Mouse (Mus musculus) hindbrain, postnatal 0 days (tissue): ENCODE measurements at regions not wholly inside any gene's neighbourhood (a gene's known extent, or its start where the extent isn't known, plus 50 kb on each side); places are given as distances from the start of the nearest gene placed in this dataset.

ENCODE experiments used
- ATAC-seq: fragments of 200-750 bp; cut with Nextera tagmentation; 2 replicates; pipeline ENCODE4 v1.8.0; 2017; ENCODE audit warnings: mild to moderate bottlenecking, moderate TSS enrichment, moderate library complexity
- DNase-seq: peaks from one replicate; pipeline ENCODE4 v3.0.0-alpha.2; 2015; ENCODE audit warnings: low spot score
- H3K27ac ChIP-seq: fragments of 300-500 bp; sonication (generic); 2 replicates; pipeline ENCODE4 v1.5.1; 2014; ENCODE audit warnings: mild to moderate bottlenecking
- H3K27me3 ChIP-seq: fragments of 300-500 bp; sonication (generic); 2 replicates; pipeline ENCODE4 v1.6.1; 2014; ENCODE audit warnings: low read length, mixed read lengths; ENCODE audit not compliant: insufficient read depth
- H3K36me3 ChIP-seq: fragments of 300-500 bp; sonication (generic); 2 replicates; pipeline ENCODE4 v1.6.1; 2014; ENCODE audit warnings: low read length, mixed read lengths; ENCODE audit not compliant: insufficient read depth
- H3K4me1 ChIP-seq: fragments of 300-500 bp; sonication (generic); 2 replicates; pipeline ENCODE4 v1.6.1; 2014; ENCODE audit warnings: antibody characterized with exemption, low read length, mixed read lengths; ENCODE audit not compliant: insufficient read depth
- H3K4me2 ChIP-seq: fragments of 300-500 bp; sonication (generic); 2 replicates; pipeline ENCODE4 v1.6.1; 2014; ENCODE audit warnings: low read depth, mild to moderate bottlenecking, low read length, moderate library complexity, mixed read lengths
- H3K4me3 ChIP-seq: fragments of 300-500 bp; sonication (generic); 2 replicates; pipeline ENCODE4 v1.5.1; 2014; ENCODE audit warnings: low read length
- H3K9ac ChIP-seq: fragments of 300-500 bp; sonication (generic); replicated peaks from 2 replicates; pipeline ENCODE4 v1.6.1; 2014; ENCODE audit warnings: mild to moderate bottlenecking, low read length, moderate library complexity, mixed read lengths
- H3K9me3 ChIP-seq: fragments of 300-500 bp; sonication (generic); 2 replicates; pipeline ENCODE4 v1.6.1; 2016; ENCODE audit warnings: low read length, mixed read lengths
- CTCF ChIP-seq: IDR thresholded peaks from 2 replicates; pipeline ENCODE4 v1.5.1; 2016; ENCODE audit warnings: antibody characterized with exemption, control low read depth, low read depth
- WGBS: fragments of 180-500 bp; shearing (Covaris S2); extraction: QIAGEN DNeasy Blood & Tissue Kit; methylation state at CpG from one replicate; pipeline ENCODE4 v1.1.7; 2014; 5-methylcytosine and 5-hydroxymethylcytosine counted together

DNA sequence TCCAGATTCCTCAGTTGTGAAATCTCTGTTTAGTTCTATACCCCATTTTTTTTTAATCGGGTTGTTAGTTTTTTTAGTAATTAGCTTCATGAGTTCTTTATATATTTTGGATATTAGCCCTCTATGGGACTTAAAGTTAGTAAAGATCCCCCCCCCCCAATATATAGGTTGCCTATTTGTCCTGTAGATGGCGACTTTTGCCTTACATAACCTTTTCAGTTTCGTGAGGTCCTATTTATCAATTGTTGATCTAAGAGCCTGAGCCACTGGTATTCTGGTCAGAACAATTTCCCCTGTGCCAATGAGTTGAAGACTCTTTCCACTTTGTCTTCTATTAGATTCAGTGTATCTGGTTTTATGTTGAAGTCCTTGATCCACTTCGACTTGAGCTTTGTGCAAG is 80.0 kb upstream of the Hpgds start:
- DNase-seq (no peak), ATAC-seq (no peak)
- Histone ChIP-seq H3K9ac (no peak overlapping the region), H3K4me1 (no peaks in the 10 kb centered on the region), H3K4me3 (no peak overlapping the region), H3K27me3 (no peaks in the 10 kb centered on the region), H3K4me2 (no peak overlapping the region), H3K36me3 (no peaks in the 10 kb centered on the region), H3K9me3 (no peaks in the 10 kb centered on the region), H3K27ac (no peak overlapping the region)
- no peak for TF ChIP-seq CTCF
- 73% methylated on average over 4 of the region's 4 CpGs for WGBS

DNA sequence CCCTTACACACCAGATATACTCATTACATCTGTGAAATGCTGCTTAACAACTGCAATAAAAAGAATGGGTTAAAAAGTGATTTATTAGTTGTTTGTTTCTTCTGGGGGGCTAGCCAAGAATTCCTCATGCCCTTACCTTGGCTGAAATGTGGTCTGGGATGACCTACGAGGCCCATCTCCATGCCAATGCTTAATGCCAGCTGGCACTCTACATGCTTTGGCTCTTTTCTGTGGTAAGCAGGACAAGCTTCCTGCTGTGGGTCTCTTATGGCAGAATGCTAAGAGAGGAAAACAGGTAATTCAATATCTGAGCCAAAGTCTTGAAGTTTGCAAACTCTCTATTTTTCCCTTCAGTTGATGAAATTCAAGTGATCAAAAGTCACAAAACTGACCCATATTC is 117.9 kb upstream of the Hpgds start:
- Histone ChIP-seq H3K4me1 (no peaks in the 10 kb centered on the region), H3K4me3 (no peak overlapping the region), H3K36me3 (no peaks in the 10 kb centered on the region), H3K9me3 (no peaks in the 10 kb centered on the region), H3K27me3 (no peaks in the 10 kb centered on the region), H3K9ac (no peak overlapping the region), H3K27ac (no peak overlapping the region), H3K4me2 (no peak overlapping the region)
- ATAC-seq (no peak), DNase-seq (peak; percentile 5)
- TF ChIP-seq CTCF: no peak
- 41% methylated on average over 1 of the region's 1 CpGs for WGBS

DNA sequence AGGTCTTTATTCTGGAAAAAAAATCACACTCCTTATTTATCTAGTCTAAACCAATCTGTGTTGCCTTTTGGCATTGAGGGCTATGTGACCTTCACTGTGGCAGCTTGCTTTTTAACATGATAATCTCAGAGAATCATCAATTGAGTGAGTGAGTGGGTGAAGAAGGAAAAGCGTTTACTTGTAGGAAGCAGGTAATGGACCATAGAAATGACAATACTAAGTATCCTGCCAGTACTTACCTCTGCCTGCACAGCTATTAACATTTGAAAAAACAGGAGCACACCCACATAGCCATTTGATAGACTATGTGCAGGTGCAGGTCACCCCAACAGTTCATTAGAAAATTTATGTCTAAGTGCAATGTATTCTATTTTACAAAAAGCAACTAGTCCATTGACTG is 110.2 kb upstream of the C130060K24Rik start:
- WGBS: 64% methylated on average over 1 of the region's 1 CpGs
- DNase-seq (no peak), ATAC-seq (no peak)
- no peak overlapping the region for H3K4me2 ChIP-seq
- no peak overlapping the region for H3K4me3 ChIP-seq
- no peak overlapping the region for H3K9ac ChIP-seq
- no peak for TF ChIP-seq CTCF
- no peak overlapping the region for H3K27ac ChIP-seq
- H3K9me3 ChIP-seq: no peaks in the 10 kb centered on the region
- H3K36me3 ChIP-seq: no peaks in the 10 kb centered on the region
- H3K4me1 ChIP-seq: no peaks in the 10 kb centered on the region
- H3K27me3 ChIP-seq: no peaks in the 10 kb centered on the region

DNA sequence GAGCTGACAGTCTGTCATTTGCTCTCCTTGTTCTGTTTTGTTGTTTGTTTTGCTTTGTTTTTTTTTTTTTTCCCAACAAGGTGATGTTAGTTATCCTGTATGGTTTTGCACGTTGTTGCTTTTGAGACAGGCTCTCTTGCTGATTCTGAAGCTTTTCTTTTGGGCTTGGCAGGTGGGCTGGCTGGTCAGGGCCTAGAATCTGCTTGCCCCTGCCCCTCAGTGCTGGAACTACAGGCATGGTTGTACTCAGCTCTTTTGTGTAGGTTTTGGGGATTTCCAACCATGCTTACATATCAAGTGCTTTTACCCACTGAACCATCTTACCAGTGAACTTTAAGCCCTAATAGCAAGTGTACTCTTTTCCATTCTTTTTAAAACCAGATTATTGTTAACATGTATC is 70.7 kb upstream of the C130060K24Rik start:
- H3K4me3 ChIP-seq: no peak overlapping the region
- no peak for TF ChIP-seq CTCF
- H3K27ac ChIP-seq: no peak overlapping the region
- 13% methylated on average over 1 of the region's 1 CpGs for WGBS
- H3K27me3 ChIP-seq: no peaks in the 10 kb centered on the region
- no peaks in the 10 kb centered on the region for H3K9me3 ChIP-seq
- ATAC-seq: no peak
- DNase-seq: no peak
- no peak overlapping the region for H3K9ac ChIP-seq
- 0 out of 2 replicates have a peak, but pooled peaks cover 3% of the 10 kb centered on the region for H3K4me1 ChIP-seq
- no peak overlapping the region for H3K4me2 ChIP-seq
- H3K36me3 ChIP-seq: no peaks in the 10 kb centered on the region

DNA sequence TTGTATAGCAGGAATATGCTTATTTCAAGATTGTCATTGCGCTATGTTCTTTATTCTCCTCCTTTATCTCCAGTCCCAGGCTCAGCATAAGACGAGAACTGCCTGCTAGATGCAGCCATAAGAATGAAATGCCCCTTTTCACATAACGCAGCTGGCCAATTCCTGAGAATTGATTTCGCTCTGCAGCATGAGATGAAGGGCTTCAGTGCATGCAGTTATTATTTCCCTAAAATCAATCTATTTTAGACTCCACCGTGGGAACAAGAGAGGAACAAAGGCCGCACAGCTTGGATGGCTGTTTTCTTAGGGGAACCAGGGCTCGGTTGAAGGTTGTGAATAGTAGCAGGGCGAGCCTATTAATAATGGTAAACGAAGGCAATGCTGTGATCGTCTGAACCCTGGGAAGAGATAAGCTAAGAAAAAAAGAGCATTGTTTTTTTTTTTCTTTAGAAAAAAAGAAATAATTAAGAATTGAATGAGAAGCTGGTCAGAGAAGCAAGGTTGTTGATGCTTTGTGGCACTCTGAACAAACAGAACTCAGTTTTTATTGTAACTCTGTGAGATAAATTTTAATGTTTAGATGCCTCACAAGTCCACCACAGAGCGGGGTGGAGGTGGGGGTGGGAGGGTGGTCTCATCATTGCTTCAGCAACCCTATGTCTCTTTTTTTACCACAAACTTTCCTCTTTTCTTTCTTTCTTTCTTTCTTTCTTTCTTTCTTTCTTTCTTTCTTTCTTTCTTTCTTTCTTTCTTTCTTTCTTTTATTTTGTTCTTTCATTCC is 69.9 kb upstream of the C130060K24Rik start:
- H3K4me1 ChIP-seq: 0 out of 2 replicates have a peak, but pooled peaks cover 3% of the 10 kb centered on the region
- no peaks in the 10 kb centered on the region for H3K9me3 ChIP-seq
- no peak for ATAC-seq
- H3K27me3 ChIP-seq: no peaks in the 10 kb centered on the region
- H3K4me2 ChIP-seq: no peak overlapping the region
- no peaks in the 10 kb centered on the region for H3K36me3 ChIP-seq
- 17% methylated on average over 11 of the region's 11 CpGs for whole genome bisulfite sequencing
- TF ChIP-seq CTCF: no peak
- H3K9ac ChIP-seq: no peak overlapping the region
- DNase-seq: peak; percentile 12
- no peak overlapping the region for H3K27ac ChIP-seq
- no peak overlapping the region for H3K4me3 ChIP-seq

DNA sequence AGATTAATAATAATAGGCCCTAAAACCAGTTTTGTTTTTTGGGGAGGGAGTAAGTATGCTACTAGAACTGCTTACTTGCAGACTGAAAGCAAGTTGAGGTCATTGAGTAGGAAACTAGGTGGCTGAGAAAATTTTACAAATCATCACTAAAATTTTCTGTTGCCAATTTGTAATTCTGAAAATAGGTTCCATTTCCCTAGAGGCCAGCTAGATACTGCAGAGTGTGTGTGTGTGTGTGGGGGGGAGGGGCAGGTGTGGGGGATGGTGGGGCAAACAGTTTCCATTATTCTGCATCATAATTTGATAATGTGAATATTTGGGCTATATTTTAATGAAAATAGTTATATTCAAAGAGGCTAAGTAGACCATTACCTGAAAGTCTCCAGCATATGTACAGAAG is 69.1 kb upstream of the C130060K24Rik start:
- Histone ChIP-seq H3K27ac (no peak overlapping the region), H3K4me1 (0 out of 2 replicates have a peak, but pooled peaks cover 3% of the 10 kb centered on the region), H3K4me3 (no peak overlapping the region), H3K9ac (no peak overlapping the region), H3K4me2 (no peak overlapping the region), H3K36me3 (no peaks in the 10 kb centered on the region), H3K27me3 (no peaks in the 10 kb centered on the region), H3K9me3 (no peaks in the 10 kb centered on the region)
- ATAC-seq (no peak), DNase-seq (no peak)
- no peak for TF ChIP-seq CTCF
